Mouse (Mus musculus): ENCODE measurements around the gene Bbs4. TPM values are rescaled to one million over a fixed set of nuclear protein-coding genes. Genes with fewer than 3 reads are reported as not detected.
A peak's percentile ranks its signal among the peaks of the same experiment; 100 is the strongest.

The Bbs4 gene
- polyA plus RNA-seq, 1 experiment from 2014 or later, result 17.5 TPM

DNA sequence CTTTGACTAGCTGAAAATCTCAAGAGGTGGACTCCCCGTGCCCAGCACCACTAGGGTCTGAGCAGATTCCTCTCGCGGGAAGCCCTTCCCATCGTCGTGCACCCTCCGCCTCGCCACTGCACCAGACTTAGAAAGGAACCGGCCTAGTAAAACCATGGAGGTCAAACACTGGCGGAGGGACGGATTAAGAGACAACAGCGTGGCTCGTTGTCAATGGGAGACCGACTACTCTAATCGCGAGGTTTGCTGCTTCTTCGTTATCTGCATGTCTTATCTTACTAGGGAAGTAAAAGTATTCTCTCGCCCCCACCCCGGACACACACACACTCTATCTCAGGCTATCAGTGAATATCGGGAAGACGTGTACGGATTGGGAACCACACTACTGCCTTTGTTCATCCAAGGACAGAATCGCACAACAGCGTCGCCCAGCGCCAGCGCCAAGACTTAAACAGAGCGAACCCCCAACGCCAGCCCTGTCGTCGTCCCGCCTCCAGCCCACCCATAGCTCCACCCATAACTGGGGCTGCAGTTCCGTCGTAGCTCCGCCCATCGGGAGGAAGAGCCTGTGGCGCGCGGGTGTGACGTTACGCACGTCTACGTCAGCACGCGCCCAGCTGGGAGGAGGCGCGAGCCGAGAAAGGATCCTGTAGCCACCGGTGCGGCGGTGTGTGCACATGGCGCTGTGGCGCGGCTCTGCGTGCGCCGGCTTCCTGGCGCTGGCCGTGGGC, 62.2 kb downstream of the Bbs4 start, which contains the start of gene Adpgk:
Adpgk (plus strand) TSS at position 602 of the 731 bp plus-strand sequence.
- peaks cover 35% of the 10 kb centered on the region for H3K4me1 ChIP-seq
- H3K36me3 ChIP-seq, result no peaks in the 10 kb centered on the region
- 1% methylated on average over 58 of the region's 58 CpGs for WGBS
- H3K9me3 ChIP-seq, result no peaks in the 10 kb centered on the region
- H3K9ac ChIP-seq, result peak within 1 kb of the TSS; percentile 80
- ATAC-seq (ENCODE audit: insufficient number of reproducible peaks, low FRiP score, low TSS enrichment, low read depth), result peak; percentile 99
- no peaks in the 10 kb centered on the region for H3K27me3 ChIP-seq
- H3K4me2 ChIP-seq, result peak within 1 kb of the TSS; percentile 69
- H3K27ac ChIP-seq, result peak within 1 kb of the TSS; percentile 88
- peak within 1 kb of the TSS; percentile 85 for H3K4me3 ChIP-seq

DNA sequence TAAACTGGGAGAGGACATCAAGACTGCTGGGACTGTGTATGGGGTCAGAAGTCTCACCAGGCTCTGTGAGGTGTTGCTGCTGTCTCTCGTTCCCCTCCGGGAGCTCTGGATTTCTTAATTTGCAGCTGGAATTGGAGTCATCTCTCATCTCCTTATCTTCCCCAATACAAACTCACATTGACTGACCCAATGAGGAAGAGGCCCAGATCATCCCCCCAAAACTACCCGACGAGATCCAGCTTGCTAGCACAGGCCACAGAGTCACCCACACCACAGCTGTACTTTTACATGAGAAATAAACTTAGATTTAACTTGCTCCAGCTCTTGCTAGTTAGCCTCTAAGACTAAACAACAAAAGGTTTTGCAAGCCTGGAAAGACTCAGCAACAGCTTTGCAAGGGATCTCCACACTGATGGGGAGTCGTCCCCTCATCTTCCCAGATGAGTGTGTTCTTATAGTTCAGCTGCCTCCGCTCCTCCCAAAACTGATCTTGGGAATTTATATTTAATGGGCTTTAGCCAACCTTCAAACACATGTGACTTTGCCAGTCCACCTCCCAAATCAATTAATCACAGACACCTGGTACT, 63.7 kb downstream of the Bbs4 start:
- Histone ChIP-seq H3K36me3 (no peaks in the 10 kb centered on the region), H3K27ac (peak overlapping the region; percentile 82), H3K9me3 (no peaks in the 10 kb centered on the region), H3K27me3 (no peaks in the 10 kb centered on the region), H3K4me1 (peaks cover 35% of the 10 kb centered on the region), H3K9ac (no peak overlapping the region), H3K4me3 (no peak overlapping the region), H3K4me2 (no peak overlapping the region)
- 42% methylated on average over 6 of the region's 6 CpGs for WGBS
- ATAC-seq (ENCODE audit: insufficient number of reproducible peaks, low FRiP score, low TSS enrichment, low read depth), result no peak

DNA sequence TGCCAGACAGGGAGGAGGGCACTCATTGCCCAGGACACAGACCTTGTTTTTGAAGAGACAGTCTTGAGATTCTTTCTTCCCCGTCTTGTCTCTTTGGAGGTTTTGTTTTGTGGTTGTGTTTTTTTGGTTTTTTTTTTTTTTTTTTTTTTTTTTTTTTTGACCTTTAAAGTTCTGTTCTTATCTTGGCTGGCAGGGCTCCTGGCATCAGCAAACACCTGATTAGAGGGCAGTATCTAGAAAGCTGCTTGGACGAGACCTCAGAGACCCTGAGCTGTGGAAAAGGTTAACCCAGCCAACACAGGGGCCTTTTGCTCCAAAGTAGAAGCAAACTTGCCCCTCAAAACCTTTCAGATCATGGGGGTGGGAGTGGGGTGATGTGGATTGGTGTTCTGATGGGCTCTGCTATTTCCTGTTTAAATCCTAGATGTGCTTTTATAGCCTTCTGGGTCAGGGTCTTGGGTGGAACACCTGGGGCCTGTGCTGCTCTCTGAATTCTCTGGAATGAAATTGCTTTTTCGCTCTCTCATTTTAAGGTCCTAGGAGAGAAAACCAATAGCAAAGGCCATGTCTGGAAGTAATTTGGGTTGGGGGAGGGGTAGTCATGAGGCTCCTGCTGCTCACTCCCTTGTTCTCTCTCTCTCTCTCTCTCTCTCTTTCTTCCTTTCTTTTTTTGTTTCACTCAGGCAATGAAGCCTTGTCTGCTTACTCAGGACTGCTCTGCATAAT, 64.5 kb downstream of the Bbs4 start:
- Histone ChIP-seq H3K9me3 (no peaks in the 10 kb centered on the region), H3K4me1 (peaks cover 35% of the 10 kb centered on the region), H3K27ac (peak overlapping the region; percentile 82), H3K36me3 (no peaks in the 10 kb centered on the region), H3K4me2 (no peak overlapping the region), H3K4me3 (no peak overlapping the region), H3K27me3 (no peaks in the 10 kb centered on the region), H3K9ac (no peak overlapping the region)
- 42% methylated on average over 3 of the region's 3 CpGs for WGBS
- ATAC-seq (ENCODE audit: insufficient number of reproducible peaks, low FRiP score, low TSS enrichment, low read depth), result no peak

DNA sequence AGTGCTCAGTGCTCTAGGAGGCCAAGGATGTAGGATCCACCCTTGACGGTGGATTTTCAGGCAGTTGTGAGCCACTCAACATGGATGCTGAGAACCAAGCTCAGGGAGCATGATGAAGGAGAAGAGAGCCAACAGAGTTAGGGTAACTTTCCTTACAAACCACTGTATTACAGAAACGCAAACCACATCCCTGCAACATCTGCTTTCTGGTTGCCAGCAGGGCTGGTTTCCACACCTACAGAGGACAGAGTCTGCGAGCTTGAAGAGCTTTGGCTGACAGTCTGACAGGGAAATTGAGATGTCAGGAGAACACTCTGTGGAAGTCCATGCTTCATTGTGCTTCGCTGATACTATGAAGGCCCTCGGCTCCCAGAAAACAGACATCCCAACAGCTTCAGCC, 65.2 kb downstream of the Bbs4 start:
- Histone ChIP-seq H3K9ac (no peak overlapping the region), H3K4me2 (no peak overlapping the region), H3K4me1 (peaks cover 35% of the 10 kb centered on the region), H3K4me3 (no peak overlapping the region), H3K27me3 (no peaks in the 10 kb centered on the region), H3K36me3 (no peaks in the 10 kb centered on the region), H3K9me3 (no peaks in the 10 kb centered on the region), H3K27ac (peak overlapping the region; percentile 82; the same call in 1 of the 2 replicates)
- no peak for ATAC-seq (ENCODE audit: insufficient number of reproducible peaks, low FRiP score, low TSS enrichment, low read depth)
- 62% methylated on average over 5 of the region's 5 CpGs for WGBS

DNA sequence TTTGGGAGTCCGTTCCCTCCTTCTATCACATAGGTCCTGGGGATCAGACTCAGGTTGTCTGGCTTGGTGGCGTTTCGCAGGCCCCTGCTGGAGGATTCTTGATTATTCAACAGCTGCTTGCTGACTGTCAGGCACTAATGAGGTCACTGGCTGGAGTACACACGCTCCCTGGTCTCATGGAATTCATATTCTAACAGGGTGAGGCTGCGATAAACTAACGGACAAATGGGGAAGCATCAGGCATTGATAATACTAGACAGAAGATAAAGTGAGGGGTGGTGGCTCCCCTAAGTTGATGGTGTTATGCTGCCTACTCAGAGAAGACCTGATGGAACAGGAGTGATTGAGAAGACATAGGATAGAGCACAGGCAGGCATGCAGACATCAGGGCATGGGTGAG, 67.7 kb downstream of the Bbs4 start:
- no peak for ATAC-seq (ENCODE audit: insufficient number of reproducible peaks, low FRiP score, low TSS enrichment, low read depth)
- Histone ChIP-seq H3K27me3 (no peaks in the 10 kb centered on the region), H3K4me3 (no peak overlapping the region), H3K4me2 (no peak overlapping the region), H3K9me3 (no peaks in the 10 kb centered on the region), H3K27ac (no peak overlapping the region), H3K36me3 (no peaks in the 10 kb centered on the region), H3K4me1 (peaks cover 37% of the 10 kb centered on the region), H3K9ac (no peak overlapping the region)
- WGBS, result 79% methylated on average over 6 of the region's 6 CpGs

DNA sequence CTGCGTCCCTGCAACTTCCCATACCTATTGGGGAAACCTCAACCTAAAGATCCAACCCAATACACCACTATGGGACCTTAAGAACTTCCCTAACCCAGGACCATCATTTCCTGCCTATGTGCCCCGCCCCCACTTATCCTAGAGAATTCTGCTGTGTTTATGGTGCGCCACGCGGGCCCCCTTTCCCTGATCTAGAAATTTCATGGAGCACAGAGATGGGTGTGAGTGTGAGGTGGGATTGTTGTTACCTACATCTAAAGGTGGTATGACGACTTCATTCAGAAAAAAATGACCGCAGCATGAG, 70.7 kb downstream of the Bbs4 start:
- Histone ChIP-seq H3K36me3 (no peaks in the 10 kb centered on the region), H3K4me2 (0 out of 2 replicates have a peak overlapping the region, but pooled peaks have one; percentile 31), H3K4me3 (no peak overlapping the region; the same call in 1 of the 2 replicates), H3K4me1 (peaks cover 10% of the 10 kb centered on the region), H3K27ac (no peak overlapping the region), H3K9me3 (no peaks in the 10 kb centered on the region), H3K27me3 (no peaks in the 10 kb centered on the region), H3K9ac (no peak overlapping the region)
- 50% methylated on average over 7 of the region's 7 CpGs for WGBS
- ATAC-seq (ENCODE audit: insufficient number of reproducible peaks, low FRiP score, low TSS enrichment, low read depth), result no peak

DNA sequence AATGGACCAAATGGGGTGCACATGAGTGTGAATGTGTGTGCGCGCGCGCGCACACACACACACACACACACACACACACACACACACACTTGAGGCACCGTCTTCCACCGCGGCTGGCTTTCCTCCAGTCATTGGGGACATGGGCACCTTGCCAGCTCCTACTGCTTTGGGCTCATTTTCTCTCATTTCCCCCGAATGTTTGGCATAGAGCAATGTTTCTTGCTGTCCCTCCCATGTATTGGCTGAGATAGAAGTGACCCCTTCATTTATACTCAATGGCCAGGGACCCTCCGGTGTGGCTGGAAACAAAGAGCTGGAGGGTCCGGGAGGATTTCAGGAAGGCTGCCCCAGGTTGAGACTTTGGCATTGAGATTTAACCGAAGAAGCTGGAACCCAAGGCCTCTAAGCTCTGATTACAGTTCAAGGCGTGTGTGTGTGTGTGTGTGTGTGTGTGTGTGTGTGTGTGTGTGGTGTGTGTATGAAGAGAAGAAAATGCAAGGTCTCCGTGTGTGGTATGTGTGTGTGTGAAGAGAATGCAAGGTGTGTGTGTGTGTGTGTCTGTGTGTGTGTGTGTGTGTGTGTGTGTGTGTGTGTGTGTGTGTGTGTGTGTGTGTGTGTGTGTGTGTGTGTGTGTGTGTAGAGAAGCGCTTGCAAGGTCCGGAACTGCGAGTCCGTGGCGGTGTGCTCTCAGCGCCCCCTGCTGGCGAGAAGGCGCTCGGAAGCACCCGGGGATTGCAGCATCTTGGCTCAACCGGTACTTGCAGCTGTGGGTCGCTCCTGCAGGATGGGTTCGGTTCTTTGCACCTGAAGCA, 71.2 kb downstream of the Bbs4 start:
- Histone ChIP-seq H3K27me3 (no peaks in the 10 kb centered on the region), H3K4me2 (0 out of 2 replicates have a peak overlapping the region, but pooled peaks have one; percentile 31), H3K9me3 (no peaks in the 10 kb centered on the region), H3K4me1 (peaks cover 10% of the 10 kb centered on the region), H3K9ac (no peak overlapping the region), H3K36me3 (no peaks in the 10 kb centered on the region), H3K27ac (no peak overlapping the region), H3K4me3 (no peak overlapping the region; the same call in 1 of the 2 replicates)
- 34% methylated on average over 25 of the region's 27 CpGs for WGBS
- ATAC-seq (ENCODE audit: insufficient number of reproducible peaks, low FRiP score, low TSS enrichment, low read depth), result no peak

DNA sequence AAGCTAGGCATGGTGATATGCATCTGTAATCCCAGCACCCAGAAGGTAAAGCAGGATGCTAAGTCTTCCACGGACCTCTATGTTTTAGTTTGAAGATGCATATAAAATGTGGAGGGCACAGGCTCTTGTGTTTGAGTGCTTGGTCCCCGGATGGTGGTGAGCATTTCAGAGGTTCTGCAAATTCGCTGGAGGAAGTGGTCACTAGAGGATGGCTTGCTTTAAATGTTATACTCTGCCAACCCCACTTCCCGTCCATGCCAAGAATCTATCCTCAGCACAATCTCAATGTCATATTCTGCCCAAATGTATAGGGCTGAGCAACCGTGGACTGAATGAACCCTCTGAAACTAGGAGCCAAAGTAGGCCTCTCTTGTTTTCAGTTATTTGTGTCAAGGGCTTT, 72.4 kb downstream of the Bbs4 start:
- no peak overlapping the region for H3K27ac ChIP-seq
- H3K4me3 ChIP-seq, result no peak overlapping the region
- H3K36me3 ChIP-seq, result no peaks in the 10 kb centered on the region
- peaks cover 10% of the 10 kb centered on the region for H3K4me1 ChIP-seq
- no peak for ATAC-seq (ENCODE audit: insufficient number of reproducible peaks, low FRiP score, low TSS enrichment, low read depth)
- H3K9me3 ChIP-seq, result no peaks in the 10 kb centered on the region
- no peak overlapping the region for H3K9ac ChIP-seq
- 90% methylated on average over 5 of the region's 5 CpGs for WGBS
- no peak overlapping the region for H3K4me2 ChIP-seq
- H3K27me3 ChIP-seq, result no peaks in the 10 kb centered on the region

DNA sequence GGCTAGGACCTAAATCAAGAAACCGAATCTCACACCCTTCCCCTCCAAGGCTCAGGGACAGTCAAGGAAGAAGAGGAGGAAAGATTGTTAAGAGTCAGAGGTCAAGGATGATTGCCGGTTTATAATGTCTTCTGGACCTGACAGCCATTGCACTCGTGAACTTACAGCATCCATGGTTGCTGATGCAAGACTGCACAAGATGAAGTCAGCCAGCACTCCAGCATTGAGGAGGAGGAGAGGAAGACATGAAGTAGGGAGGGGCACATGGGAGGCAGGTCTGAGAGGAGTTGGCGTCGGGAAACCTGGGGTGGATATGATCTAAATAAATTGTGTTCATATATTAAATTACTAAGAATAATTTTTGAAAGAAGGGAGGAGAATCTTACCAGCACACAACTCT, 74.6 kb downstream of the Bbs4 start:
- no peaks in the 10 kb centered on the region for H3K9me3 ChIP-seq
- H3K4me2 ChIP-seq, result no peak overlapping the region
- 79% methylated on average over 5 of the region's 5 CpGs for WGBS
- no peak overlapping the region for H3K4me3 ChIP-seq
- peaks cover 10% of the 10 kb centered on the region for H3K4me1 ChIP-seq
- no peak for ATAC-seq (ENCODE audit: insufficient number of reproducible peaks, low FRiP score, low TSS enrichment, low read depth)
- H3K9ac ChIP-seq, result no peak overlapping the region
- no peaks in the 10 kb centered on the region for H3K36me3 ChIP-seq
- H3K27me3 ChIP-seq, result no peaks in the 10 kb centered on the region
- no peak overlapping the region for H3K27ac ChIP-seq

DNA sequence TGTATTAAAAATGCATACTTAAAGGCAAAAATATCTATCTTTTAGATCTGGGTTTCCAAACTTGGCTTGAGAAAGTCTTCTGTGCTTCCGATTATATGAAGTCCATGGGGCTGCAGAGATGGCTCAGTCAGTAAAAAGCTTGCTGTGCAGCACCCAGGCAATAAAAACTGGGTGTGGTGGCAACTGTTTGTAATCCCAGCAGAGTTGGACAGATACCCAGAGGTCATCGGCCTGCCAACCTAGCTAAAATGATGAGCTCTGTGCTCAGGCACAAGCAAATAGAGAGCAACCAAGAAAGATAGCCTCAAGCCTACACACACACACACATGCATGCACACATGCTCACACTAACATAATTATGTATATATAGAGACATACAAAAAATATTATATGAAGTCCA, 75.1 kb downstream of the Bbs4 start:
- WGBS, result 93% methylated on average over 2 of the region's 2 CpGs
- Histone ChIP-seq H3K4me3 (no peak overlapping the region), H3K9me3 (no peaks in the 10 kb centered on the region), H3K36me3 (no peaks in the 10 kb centered on the region), H3K4me2 (no peak overlapping the region), H3K9ac (no peak overlapping the region), H3K27me3 (no peaks in the 10 kb centered on the region), H3K4me1 (peaks cover 10% of the 10 kb centered on the region), H3K27ac (no peak overlapping the region)
- ATAC-seq (ENCODE audit: insufficient number of reproducible peaks, low FRiP score, low TSS enrichment, low read depth), result no peak

DNA sequence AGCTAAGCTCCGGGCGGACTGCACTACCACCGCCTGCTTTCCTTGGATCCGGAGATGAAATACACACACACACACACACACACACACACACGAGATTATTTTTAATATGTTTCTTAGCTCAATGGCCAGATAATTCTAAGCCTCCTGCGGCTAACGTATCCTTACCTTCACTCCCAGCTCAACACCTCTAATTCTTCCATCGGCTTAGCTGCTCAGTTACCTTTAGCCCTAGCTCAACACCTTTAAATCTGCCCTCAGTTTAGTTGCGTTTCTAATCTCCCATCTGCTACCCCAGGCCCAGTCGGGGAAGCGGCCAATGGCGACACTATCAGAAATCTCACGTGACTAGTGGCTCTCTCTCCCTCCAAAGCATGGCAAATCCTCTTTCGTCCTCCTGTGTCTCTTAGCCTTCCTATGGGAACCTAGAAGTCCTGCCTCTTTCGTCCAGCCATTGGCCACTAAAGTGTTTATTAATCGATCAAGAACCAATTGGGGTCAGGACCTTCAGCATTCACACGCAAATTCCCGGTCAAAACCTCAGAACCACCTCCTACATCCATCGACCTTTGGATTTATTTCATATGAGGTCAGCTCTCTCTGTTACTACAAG, 78.4 kb downstream of the Bbs4 start:
- Histone ChIP-seq H3K27ac (no peak overlapping the region), H3K27me3 (no peaks in the 10 kb centered on the region), H3K9ac (no peak overlapping the region), H3K4me1 (0 out of 2 replicates have a peak, but pooled peaks cover under 1% of the 10 kb centered on the region), H3K36me3 (no peaks in the 10 kb centered on the region), H3K4me3 (no peak overlapping the region), H3K4me2 (no peak overlapping the region), H3K9me3 (no peaks in the 10 kb centered on the region)
- no peak for ATAC-seq (ENCODE audit: insufficient number of reproducible peaks, low FRiP score, low TSS enrichment, low read depth)
- 86% methylated on average over 19 of the region's 19 CpGs for WGBS

Measured in limb, embryonic 15.5 days (tissue).